Mouse (Mus musculus) adipocyte (in vitro differentiated cells): Measurements from ENCODE around the gene Ets2.
"Not testable (repeated sequence)": the region's sequence is repeated elsewhere in the genome, so short reads cannot be mapped to it uniquely, and the experiment has no call there.

Experiments
- DNase-seq: peaks from one replicate; pipeline ENCODE4 v3.0.0-alpha.2; 2016; ENCODE audit warnings: low spot score

Ets2 gene

DNA sequence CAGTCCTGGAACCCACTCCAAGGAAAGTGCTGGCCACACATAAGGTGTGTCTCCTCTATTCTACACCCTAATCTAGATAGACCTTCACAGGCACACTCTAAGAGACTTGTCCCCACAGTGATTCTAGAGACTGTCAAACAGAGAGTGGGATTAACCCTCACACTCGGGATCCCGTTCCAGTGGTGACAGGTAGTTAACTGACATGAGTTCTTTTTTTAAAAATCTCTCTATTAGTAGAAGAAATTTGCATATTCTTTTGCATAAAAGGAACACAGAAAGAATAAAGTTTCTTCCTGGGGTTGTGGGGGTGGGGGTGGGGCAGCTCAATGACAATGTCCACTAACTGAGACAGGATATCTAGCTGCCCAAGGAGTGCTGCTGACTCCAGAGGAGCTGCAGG lies 32.9 kb downstream of the Ets2 start:
- DNase-seq: no peak

DNA sequence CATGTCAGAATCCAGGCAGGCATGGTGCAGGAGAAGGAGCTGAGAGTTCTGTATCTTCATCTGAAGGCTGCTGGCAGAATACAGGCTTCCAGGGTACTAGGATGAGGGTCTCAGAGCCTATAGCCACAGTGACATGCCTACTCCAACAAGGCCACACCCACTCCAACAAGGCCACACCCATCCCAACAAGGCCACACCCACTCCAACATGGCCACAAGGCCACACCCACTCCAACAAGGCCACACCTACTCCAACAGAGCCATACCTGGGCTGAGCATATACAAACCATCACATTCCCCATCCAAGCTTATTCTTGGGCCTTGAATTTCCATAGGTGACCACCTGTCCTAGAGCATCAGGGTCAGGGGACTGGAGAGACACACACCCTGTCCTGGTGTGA lies 34.2 kb downstream of the Ets2 start:
- no peak for DNase-seq

DNA sequence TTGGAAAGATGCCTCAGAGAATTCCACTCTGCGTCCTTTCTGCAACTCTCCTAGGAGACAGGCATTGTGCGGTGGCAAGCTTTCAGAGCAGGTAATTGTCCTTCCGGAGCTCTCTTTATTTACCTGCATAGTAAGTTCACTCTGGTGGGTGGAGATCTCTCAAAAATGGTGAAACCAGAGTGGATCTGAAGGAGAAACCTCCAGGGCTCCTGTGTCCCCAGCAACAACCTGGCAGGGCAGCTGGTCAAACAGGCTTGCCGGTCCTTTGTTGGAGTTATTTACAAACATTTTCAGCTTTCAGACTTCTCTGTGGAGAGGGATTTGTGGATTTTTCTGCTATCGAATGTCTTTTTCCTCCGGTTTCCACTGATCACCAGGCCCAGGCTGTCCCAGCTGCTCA lies 34.6 kb downstream of the Ets2 start:
- DNase-seq: no peak

DNA sequence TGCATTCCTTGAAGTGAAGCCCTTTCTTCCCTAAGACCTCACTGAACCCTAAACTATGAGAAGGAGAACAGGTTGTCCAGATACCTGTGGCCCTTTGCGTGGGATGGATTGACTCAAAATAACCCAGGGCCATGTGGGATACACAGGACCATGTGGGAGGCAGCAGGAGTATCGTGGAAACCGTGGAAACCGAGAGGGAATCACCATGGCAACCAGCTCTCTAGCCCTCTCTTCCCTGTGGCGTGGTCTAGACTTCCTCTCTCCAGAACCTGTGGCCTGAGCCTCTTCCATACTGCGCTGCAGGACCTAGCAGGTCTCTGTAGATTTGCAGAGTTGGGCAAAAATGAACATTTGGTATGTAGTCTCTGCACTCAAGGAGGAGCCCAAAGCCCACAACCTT lies 37.6 kb downstream of the Ets2 start:
- DNase-seq: no peak

DNA sequence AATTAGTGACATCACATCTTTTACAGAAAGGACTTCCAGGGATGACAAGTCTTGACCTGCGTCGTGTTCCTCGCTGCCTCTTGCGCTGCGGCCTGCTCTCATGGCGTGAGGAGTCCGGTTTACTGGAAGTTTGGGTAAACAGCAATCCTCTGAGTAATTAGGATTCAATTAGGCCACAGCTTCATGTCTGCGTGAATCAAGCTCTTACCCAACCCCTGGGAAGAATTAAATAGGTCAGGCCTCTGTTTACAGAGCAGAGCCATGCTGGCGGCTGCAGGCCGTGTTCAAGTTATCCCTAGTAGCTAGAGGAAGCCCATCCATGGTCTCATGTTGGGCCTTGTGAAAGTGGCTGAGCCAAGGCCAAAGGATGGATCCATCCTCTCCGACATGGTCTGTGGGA lies 39.5 kb downstream of the Ets2 start:
- no peak for DNase-seq

DNA sequence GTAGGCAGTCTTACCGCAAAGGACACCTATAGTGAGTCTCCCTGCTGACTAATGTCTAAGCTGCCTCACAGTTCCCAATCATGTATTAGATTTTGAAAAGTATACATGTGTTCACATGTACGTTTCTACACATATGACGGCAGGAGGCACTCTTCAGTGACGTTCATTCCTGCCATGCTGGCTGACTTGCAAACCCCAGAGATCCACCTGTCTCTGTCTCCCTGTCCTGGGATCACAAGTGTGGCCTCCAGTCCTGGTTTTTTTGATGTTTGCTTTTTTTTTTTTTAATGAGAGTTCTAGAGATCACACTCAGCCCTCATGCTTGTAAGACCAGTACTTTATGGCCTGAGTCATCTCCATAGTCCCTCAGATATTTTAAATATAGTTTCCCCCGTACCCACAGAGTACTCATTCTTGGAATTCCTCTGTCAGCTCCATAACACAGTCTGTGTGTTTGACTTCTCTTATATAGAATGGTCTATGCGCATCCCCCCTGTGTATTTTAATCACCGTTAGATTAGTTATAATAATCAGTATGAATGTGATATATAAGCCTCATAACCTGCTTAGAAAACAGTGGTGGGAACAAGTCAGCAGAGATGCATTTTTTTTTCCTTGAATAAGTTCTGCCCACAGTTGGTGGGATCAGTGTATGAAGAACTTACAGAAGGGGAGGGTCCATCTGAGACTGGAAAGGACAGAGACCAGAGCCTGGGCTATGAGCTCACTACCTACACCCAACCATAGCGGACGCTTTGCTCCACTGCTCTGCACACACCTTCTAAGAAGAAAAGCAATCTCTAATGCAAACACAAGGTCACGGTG lies 40.3 kb downstream of the Ets2 start:
- DNase-seq: no peak

DNA sequence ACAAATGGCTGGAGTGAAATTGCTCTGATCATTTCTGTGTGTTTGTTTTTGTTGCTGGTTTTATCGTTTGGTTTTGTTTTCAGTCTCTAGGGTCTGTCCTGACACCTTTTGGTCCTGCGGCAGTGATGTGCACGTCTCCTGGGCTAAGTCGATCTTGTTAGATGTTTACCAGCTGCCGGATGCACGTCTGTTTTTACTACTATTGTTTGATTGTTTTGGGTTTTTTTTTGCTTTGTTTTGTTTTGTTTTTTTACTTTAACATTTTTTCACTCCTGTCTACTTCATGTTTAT lies 40.8 kb downstream of the Ets2 start:
- DNase-seq: no peak

DNA sequence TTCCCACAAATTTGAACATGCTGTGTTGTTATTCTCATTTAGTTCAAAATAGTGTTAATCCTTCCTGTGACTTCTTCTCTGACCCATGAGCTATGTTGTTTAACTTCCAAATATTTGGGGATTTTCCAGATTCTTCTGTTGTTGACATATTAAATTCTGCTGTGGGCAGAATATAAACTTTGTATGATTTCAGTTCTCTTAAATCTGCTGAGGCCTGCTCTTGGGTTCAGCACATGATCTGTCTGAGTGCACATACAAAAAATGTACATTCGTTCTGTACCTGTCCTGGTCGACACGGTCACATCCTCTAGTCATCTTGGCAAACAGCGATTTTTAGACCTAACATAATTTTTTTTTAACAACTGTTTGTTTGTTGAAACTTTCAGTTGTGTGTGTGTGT lies 41.2 kb downstream of the Ets2 start:
- peak; percentile 37 for DNase-seq

DNA sequence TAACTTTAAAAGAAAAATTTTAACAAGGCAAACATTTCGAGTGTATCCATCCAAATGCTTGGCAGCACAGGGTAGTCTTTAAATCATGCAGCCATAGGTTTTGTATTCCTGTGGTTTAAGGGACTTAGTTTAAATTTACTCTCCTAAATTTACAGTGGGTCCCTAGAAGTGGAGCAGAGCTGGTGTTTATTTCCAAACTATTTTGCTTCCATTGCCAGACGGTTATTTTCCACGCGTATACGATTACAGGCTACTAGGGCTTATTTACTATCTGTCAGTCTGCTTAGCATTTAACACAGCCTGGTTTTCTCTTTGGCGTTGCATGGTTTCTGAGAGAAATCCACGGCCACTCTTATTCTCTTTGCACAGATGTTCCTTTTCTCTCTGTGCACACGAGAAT lies 42.9 kb downstream of the Ets2 start:
- no peak for DNase-seq

DNA sequence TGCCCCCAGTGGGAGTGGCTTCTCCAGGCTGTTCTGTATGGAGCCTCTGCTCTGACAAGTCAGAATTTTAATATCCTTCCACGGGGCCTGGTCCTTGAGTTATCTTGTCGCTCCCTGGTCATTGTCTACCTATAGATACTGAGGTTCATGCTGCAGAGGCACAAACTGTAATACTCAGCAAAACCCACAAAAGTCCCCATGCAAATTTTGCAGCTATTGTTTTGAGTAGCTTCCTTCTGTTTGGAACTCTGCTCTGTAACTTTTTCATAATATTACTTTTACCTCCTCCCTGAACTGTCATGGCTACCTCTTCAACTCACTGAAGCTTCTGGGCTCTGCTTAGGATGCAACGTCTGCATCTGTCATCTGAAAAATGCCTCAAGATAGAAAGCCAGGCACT lies 43.8 kb downstream of the Ets2 start:
- DNase-seq: no peak

DNA sequence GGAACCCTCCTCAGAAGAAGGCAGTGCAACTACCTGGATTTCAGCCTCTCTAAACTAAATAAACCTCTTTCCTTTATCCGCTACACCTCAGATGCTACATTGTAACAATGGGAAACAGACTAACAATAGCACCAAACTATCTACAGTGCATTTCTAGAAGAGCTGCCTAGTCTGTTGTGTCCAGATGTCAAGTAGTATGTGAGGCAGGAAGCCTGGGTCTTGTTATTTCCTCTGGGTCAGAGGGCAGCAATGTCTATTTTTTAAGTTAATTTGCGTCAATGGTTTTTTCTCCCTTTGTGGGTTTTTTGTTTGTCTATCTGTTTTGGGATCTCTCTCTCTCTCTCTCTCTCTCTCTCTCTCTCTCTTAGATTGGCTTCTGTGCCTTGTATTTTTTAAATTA lies 44.7 kb downstream of the Ets2 start:
- DNase-seq: no peak

DNA sequence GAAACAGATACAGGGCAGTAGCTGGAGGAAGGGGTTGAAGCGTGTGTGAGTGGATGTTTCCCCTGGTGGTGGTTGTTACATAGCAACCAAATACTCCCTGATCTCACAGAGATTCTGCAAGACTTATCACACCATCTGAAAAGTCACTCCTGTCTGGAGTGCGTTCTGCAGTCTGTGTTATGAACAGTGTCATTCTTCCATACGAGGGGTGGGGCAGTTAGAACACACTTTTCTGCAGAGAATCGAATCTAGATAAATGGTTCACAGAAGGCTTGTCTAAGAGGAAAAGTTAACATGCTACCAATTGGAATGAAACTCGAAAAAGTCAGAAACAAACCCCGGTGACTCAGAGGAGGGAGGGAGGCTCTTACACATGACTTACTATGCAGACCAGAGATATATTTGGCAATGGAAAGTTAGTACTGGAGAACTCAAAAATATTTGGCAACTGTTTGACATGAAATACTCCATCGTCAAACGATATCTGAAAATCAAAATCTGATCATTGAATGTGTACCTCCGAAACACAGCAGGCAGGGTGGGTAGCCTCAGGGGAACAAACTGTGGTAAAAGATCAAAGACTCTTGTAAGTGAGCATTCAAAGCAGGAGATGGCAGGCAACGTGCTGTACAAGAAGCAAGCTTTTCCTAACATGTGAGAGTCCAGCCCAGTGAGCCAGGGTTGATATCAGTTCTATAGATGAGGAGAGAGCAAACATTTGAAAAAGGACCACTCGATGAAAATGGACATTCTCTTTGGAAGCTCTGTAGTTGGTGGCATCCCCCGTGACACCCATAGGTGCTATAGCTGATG lies 47.6 kb downstream of the Ets2 start:
- peak; percentile 37 for DNase-seq

DNA sequence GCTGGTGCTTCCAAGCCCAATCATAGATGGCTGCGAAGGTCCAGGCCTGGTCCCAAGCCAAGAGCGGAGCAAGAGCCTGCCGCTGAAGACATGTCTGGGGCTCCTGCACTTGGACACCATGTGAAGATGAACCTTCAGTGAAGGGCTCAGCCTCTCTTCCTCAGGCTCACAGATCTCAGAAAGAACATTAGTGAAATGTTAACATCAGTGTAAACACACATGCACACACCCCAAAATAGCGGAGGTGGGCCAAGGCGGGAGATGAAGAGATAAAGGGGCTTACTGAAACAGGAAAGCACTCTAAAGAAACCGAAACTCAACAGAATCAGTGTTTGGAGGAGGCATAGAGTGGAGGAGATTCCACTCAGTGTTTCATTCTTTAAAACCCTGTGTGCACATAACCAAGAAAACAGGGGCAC lies 48.3 kb downstream of the Ets2 start:
- no peak for DNase-seq

DNA sequence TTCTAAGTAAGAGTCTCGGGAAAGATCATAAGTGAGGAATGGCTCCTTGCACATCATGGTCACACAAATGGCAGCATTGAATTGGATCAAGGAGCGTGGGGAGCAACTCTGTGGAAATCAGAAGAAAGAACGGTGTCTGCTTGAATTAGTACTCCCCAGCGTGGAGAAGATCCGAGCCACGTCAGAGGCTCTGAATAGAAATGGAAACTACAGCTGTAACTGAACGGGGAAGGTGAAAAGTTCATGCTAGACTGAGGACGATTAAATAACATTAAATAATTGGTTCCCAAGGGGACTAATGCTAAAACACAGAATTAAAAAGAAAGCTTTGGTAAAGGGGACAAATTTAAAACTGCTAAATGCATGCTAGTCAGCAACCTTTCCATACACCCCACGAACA lies 50.6 kb downstream of the Ets2 start:
- DNase-seq: no peak

DNA sequence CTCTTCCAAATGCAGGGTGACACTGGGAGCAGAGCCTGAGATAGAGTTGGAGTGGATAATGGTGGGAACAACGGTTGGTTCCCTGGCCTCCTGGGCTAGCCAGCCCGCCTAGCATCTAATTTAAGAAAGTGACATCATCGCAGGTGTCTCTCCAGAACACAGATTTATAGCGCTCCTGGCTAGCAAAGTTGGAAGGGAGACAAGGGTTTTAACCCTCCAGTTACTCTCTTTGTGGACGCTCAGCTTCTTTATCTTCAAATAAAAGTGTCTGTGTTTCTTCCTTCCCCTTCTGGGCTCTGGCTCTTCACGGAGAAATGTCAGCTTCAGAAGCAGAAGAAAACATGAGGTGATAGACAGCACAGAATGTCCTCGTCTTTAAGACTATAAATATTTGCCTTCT lies 51.4 kb downstream of the Ets2 start:
- no peak for DNase-seq

DNA sequence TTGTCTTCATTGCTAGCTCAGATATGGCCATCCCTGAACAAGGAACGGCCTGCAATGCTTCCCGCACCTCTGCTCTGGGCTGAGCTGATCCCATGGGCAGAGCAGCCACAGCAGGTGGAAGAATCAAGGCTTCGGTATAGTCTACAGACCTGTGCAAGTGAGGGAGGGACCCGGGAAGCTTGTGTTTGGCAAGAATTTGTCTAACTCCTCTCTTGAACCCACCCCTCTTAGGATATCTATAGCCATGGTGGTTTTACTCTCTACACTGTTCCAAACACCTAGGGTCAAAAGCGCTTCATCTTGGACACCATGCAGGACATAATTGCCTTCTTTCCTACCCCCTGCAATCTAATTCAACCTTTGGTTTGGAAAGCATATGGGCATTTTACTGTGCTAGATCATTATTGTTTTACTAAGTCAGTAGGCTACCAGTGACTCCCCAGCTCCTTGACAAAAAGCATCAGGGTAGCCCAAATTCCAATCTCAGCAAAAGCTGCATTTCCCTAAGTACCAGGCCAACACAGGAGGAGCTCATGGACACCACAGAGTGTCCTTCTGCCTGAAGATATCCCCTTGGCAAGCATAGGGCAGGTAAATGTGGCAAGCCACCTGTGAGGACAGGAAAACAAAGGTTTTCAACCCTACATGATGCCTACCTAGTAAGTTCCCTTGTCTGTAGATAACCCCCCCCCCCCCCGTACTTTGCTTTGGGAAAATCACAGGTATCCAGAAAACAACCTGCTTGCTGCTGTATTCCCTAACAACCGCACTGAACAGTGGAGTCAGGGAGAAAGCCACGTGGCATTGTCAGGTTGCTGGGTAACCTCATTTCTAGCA lies 57.5 kb downstream of the Ets2 start:
- no peak for DNase-seq

DNA sequence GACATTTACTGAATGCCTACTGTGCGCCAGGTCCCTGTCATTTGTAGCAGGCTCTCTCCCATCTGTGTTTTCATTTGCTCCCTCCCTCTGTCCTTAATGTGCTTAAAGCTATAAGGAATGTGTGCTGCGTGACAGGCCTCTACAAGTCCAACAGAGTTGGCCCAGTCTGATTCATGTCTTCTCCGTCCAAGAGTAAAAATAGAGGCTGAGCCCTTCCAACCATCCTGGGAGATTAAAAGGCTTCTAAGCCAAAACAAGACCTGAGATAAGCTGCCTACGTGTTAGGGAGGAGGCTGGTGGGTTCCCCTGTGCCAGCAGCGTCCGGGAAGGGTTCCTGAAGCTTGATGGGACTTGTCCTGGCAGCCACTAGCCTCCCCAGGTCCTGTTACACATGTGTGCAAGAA lies 58.1 kb downstream of the Ets2 start:
- DNase-seq: no peak

DNA sequence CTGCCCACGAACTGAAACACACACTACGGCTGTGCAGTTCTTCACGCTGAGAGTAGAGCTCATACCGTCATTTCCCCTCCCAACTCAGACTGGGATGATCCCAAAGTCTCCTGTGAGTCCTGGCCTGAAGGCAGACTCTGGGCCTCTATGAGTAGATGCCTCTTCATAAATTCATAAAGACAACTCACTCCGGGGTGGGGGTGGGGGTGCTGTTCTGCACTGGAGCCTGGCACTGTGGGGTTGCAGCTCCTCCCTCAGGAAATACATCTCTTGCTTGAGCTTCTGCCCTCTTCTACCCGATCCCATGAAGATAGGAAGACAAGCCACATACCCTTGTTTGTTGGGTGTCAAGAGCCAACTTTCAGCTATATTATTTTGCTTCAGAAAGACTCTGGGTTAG lies 59.9 kb downstream of the Ets2 start:
- no peak for DNase-seq

DNA sequence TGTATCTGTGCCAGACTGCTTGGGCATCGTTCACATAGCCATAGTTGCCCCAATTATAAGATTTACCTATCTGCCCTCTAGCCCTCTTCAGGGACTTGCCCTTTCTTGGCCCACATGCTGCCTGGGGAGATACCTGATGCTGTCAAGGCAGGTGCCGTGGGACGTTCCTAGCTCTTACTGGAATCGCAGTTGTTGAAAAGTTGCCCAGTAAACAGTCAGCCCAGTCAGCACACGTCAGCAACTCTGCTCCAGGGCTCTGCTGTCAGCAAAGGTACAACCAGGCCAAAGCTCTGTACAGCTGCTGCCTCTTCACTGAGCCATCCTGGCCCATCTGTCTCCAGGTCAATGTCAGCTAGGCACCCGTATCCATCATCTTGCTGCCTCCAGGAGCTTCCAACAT lies 61.3 kb downstream of the Ets2 start:
- DNase-seq: no peak

DNA sequence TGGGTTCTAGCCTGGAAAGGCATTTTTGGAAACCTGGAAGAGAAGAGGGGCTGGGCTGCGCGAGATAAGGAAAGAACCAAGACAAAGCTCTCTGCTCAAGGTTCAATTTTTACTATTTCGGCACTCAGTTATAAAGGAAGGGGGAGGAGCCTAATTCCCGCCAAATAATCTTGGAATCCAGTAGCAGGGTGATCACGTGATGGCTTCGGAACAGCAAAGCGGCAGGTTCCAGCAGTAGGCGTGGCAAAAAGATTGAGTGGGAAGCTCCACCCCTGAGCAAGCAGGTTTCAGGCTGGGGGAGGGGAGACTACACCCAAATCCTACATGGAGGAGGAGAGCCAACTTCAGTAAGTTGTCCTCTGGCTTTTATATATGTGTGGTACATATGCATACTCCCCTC lies 62.2 kb downstream of the Ets2 start:
- not testable (repeated sequence) for DNase-seq

DNA sequence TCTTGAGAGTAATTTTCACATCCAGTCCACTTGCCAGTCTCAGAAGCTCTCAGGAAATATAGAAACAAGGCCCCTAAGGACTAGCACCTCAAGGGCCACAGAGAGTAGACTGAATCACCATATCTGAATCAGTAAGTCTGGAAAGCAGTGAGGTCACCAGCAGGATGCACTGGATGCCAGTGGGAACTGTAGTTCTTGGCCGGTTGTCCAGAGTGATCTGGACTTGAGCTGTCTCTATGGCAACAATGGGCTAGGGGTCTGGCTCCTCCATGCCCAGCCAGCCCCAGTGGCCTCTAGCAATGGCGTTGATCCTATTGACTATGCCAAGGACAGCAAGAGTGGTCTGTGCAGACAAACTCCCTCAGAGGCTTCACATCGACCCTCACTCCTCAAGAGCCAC lies 64.3 kb downstream of the Ets2 start:
- no peak for DNase-seq

DNA sequence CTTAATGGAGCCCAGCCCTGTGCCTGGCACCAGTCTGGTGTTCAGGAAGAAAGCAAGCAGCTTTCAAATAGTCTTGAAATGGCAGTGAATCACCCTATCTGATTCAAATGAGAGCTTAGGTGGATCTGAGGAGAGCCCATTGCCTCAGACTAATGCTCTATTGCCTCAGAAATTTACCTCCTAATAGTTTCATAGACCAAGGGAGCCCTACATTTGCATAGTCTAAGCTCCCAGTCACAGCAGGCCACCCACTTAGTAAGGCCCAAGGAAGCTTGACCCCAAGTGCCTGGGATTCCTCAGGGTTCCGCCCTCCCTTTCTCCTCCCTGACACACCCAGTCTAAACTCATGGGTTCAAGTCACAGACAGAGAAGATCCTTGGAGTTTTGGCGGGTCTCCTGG lies 65.4 kb downstream of the Ets2 start:
- DNase-seq: no peak
